Mouse (Mus musculus) embryonic fibroblast, embryonic 13.5 days (primary cell): ENCODE results near the gene Nploc4.

Experiments
- CTCF ChIP-seq: IDR thresholded peaks from 2 replicates; pipeline ENCODE4 v1.5.1; 2011; ENCODE audit warnings: mild to moderate bottlenecking, control low read depth, low read length, moderate library complexity, borderline replicate concordance; ENCODE audit not compliant: insufficient read depth
- POLR2A ChIP-seq: IDR thresholded peaks from 2 replicates; pipeline ENCODE4 v1.6.1; 2011; ENCODE audit warnings: low read depth, mild to moderate bottlenecking, control low read depth, low read length, moderate library complexity

GRCm38 (mm10) chr11:120373820-120374586 is 63.5 kb downstream of the Nploc4 start:
- no peak for TF ChIP-seq CTCF
- no peak for TF ChIP-seq POLR2A
